Mouse (Mus musculus) cerebellum, adult 11-12 months (tissue): ENCODE measurements around the gene Il25.

Source experiments
- DNase-seq: peaks from one replicate; pipeline ENCODE4 v3.0.0; 2022

Il25 gene

DNA sequence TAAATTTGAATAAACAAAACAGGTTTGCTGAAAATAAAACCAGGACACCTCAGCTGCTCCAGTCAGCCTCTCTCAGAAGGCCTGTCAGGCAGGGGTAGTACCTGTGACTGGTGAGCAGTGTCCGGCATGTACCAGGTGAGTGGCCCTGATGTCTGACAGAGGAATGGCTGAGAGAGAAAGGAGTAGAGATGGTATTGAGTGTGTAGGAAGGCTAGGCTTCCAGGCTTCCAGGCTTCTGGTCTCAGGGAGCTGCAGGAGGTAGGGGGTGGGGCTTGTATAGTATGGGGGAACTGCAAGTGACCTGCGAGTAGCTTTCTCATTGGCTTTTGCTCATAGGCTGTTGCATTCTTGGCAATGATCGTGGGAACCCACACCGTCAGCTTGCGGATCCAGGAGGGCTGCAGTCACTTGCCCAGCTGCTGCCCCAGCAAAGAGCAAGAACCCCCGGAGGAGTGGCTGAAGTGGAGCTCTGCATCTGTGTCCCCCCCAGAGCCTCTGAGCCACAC, at the start of gene Il25:
Il25 (plus strand) TSS at position 51 of the 506 bp plus-strand sequence.
- no peak for DNase-seq

DNA sequence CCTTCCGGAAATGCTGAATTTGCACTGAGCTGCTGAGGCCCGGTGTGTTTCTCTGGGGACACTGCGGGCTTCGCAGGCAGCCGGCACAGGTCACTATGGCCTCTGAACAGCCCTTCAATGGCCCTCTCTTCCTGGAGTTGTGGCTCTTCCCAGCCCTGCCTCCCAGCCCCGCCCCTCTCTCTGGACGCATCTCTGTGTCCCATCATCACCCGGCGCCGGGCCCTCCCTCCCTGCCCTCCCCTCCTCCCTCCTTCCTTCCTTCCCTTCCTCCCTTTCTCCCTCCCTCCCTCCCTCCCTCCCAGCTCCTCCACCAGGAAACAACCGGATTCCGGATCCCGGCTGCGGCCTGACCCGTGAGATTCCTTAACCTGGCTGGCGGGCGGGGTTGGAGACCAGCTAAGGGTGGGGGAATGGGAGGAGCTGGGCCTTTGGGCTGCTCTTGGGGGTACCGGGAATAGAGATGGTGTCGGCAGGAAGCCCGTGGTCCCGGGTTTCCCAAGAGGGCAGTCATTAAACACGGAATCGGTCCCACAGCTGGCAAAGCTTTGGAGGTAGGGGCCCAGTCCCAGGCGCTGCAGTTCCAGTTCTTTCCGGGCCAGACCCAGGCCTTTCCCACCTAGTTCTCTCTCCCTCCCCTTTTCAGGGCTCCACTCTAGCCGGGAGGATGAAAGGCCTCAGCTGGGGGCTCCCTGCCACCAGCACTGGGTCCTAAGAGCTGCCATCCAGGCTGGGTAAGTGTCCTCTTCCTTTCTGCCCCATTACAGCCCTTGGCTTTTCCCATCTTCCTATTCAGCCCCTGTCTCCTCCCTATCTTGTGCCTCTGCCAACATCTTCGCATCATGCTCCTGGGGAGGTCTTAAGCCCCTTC, 49.1 kb upstream of the Il25 start, which contains the start of the genes Bcl2l2 and Gm20521:
Bcl2l2 (plus strand) TSS at position 224 of the 868 bp plus-strand sequence.
Gm20521 (plus strand) TSS at position 288 of the 868 bp plus-strand sequence.
- peak; percentile 85 for DNase-seq

DNA sequence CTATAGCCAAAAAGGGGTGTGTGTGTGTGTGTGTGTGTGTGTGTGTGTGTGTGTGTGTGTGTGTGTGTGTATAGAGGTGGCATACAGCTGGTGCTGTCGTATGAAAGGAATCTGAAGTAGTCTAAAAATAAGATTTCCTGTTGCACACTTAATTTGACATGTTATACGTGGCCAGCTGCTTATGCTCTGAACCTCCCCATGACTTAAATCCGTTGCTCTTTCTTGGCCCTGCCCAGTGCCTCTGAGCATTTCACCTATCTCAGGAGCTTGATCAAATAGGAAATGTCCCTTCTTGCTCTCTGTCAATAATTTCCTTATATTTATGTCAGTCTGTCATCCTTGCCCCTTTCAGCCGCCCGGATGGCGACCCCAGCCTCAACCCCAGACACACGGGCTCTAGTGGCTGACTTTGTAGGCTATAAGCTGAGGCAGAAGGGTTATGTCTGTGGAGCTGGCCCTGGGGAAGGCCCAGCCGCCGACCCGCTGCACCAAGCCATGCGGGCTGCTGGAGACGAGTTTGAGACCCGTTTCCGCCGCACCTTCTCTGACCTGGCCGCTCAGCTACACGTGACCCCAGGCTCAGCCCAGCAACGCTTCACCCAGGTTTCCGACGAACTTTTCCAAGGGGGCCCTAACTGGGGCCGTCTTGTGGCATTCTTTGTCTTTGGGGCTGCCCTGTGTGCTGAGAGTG, 48.3 kb upstream of the Il25 start:
- no peak for DNase-seq

DNA sequence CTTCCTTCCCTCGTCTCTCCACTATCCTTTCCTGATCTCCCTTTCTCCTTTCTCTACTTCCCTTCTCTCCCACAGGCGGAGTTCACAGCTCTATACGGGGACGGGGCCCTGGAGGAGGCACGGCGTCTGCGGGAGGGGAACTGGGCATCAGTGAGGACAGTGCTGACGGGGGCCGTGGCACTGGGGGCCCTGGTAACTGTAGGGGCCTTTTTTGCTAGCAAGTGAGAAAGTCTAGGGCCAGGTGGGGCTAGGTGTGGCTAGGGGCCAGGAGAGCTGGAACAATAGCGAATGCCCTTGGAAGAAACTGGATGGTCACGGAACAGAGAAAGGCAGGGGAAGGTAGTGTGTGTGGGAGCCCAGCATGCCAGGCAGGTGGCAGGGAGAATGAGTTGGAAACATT, 47.2 kb upstream of the Il25 start:
- DNase-seq: no peak

DNA sequence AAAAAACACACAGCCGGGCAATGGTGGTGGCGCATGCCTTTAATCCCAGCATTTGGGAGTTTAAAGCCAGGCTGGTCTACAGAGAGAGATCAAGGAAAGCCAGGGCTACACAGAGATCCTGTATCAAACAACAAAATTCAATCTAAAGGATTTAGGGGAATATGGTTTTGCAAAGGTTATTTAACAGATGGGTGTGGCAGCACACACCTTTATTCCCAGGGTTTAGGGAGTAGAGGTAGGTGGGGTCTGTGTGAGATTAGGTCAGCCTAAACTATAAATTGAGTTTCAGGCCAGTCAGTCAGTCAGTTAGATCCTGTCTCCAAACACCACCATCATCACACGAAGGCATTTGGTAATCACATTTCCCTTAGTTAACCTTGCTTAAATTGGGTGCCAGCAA, 40.3 kb upstream of the Il25 start, which contains the start of gene Pabpn1:
Pabpn1 (plus strand) TSS at position 301 of the 400 bp plus-strand sequence.
- DNase-seq: no peak

DNA sequence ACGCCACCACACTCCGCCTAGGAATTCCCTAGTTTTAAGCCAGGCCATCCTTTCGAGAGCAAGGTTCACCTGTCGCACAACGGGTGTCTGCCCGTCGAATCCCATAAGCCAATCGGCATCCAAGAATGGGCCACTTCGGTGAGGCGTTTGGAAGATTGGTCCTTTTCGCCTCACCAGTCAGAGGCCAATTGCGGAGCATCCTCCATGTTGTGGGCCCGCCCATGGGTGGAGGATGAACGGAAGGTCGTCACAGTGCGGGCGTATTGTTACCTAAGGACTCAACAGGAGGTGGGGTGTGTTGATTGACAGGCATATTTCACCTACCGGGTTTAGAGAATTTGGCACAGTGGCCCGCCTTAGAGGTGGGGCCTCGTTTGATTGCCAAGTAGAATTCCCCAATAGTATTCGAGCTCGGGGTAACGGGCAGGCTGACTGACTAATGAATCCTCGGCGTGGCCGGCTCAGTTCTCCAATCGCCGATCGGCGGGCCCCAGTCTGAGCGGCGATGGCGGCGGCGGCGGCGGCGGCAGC, 38.8 kb upstream of the Il25 start:
- DNase-seq: peak; percentile 100

DNA sequence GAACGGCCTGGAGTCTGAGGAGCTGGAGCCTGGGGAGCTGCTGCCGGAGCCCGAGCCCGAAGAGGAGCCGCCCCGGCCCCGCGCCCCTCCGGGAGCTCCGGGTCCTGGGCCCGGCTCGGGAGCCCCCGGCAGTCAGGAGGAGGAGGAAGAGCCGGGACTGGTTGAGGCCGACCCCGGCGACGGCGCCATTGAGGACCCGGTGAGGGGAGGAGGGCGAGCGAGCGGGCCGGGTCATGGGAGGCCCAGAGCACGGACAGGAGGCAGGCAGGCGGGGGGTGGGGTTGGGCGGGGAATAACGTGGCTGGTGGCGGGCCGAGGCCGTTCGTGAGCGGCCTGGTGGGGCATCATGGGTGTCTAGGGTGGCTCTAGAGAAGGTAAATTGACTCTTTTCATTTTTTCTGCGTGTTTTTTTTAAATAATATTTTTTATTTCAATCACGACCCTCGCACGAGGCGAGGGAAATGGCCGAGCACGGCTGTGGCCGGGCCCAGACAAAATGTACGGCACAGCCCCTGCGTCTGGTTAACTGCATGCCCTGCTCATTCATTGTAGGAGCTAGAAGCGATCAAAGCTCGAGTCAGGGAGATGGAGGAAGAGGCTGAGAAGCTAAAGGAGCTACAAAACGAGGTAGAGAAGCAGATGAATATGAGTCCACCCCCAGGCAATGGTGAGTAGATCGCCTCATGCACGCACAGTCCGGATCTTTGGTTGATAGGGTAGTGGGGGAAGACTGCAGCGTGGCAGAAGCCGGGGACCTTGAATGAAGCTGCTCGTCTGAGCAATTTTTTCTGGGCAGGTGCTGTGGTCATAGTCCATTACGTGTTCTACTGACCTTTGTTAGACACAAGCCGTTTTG, 38.0 kb upstream of the Il25 start:
- DNase-seq: no peak

DNA sequence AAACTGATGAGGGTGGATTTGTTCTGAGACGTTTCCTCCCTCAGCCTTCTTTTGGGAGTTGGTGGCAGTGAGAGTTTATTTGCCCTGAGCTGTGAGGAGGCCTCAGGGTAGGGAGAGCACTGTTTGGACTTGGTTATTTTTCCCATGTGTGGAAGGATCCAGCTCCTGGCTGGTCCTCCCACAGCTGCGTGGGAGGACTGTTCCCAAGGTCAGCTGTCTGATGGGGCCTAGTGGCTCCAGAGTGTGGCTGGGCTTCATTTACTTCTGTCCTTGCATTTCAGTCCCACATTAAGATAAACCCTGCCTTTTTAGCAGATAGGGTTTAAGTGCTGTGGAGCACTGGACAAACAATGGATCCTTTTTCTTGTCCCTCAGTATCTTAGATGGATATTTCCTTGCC, 35.0 kb upstream of the Il25 start:
- DNase-seq: no peak

DNA sequence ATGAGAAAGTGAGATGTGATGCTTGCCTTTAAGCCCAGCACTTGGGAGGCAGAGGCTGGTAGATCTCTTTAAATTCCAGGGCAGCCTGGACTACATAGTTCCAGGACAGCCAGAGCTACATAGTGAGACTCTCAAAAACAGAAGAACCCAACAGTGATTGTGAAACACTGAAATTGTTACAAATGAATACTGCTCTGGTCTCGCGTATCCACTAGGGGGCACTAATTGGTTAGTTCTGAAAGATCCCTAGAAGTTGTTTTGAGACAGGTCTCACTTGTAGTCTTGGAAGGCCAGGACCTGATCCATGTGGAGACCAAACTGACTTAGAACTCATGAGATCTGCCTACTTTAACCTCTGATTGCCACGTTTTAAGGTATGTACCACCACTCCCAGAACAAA, 32.1 kb upstream of the Il25 start:
- DNase-seq: peak; percentile 64

DNA sequence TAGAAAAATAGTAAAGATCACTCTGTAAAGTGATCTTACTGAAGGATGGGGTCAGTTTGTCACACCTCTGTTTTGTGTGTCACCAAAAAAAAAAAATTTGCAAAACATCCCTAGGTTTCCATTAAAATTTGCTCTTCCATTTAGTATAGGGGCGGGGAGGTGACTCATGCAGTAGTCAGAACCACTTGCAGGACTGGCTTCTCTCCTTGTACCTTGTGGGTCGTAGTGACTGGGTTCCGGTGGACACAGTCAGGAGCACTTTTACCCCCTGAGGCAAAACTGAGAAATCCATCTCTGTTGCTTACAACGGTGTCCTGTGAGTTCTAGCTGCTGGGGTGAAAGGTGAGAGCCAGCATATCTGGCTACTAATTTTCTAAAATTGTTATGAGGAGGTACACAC, 28.9 kb upstream of the Il25 start:
- DNase-seq: no peak

DNA sequence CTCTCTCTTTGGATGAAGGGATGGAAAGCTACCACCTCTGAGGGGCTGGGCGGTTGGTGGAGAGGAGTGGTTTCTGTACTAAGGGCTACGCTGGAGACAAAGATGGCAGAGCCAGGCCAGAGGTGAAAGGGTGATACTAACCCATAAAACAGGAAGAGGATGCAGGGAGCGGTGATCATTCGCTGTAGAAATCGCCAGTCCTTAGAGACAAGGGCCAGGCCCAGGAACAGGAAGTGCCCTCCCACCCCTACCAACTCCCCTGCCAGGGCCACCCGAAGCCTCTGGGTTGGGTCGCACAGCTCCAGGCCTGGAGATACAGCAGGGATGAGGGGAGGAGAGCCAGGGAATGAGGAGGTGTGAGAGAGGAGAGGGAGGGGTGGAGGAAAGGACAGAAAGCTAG, 23.8 kb upstream of the Il25 start:
- DNase-seq: no peak

DNA sequence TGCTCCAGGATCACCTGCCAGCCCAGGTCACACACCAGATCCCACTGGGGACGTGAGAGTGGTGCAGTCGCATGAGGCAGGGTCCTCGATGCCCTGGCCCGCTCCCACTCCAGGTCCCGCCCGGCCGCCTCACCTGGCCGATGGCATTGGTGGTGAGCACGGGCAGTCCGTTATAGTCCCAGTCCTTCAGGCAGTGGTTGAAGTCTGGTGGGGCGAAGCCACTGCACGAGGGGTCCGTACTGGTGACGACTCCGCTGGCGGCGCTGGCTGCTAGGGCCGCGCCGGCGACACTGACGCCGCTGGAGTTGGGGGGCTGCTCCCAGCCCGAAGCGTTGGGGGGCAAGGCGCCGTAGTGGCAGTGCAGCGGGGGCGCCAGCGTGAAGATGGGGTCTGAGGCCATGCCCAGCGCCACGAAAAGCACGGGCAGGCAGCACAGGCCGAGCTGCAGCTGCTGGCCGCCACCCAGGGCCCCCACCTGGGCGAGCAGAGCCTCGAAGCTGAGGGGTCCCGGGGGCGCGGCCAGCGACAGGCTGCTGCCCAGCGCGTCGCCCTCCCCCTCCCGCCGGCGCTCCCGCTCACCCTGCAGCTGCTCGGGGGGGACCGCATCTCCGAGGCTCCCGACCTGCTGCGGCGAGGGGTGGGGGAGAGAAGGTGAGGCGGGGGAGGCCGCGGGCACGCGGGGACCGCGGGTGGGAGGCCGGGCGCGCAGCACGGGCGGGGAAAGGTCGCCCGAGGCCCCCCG, 20.2 kb upstream of the Il25 start:
- DNase-seq: peak; percentile 59

DNA sequence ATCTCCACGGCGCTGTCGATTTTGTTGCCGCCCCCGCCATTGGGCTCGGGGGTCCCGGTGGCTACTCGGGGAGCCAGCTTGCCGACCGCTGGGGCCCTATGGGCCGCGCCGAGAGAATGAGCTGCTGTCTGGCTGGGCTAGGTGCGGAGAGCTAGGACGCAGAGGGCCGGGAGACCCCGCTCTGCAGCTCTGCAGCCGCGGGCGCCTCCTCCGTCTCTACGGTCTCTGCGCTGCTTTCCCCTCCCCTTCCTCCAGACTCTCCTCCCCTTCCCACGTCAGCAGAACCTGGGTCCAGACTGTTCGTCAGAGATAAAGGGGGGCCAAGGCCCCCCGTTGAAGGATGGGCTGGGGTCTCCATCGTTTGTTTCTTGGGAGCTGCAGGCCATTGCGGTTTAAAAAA, 19.6 kb upstream of the Il25 start, which contains the start of gene Slc22a17:
Slc22a17 (minus strand) TSS at position 247 of the 400 bp plus-strand sequence.
- peak; percentile 82 for DNase-seq

DNA sequence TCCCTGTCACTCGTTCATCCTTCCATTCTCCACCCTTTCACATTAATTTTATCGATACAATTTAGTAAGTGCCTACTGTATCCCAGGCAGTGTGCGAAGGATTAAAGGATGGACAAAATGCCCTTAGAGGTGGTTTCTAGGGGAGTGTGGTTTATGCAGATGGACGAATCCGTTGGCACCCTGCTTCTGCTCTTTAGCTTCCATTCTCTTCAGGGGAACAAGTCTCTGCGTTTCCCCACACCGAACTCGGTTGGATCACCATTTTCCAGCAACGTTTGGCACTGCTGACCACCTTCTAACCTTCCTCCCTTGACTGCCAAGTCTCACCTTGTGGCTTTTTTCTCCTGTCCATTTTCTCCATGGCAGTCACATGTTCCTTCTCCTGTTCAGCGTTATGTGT, 19.2 kb upstream of the Il25 start:
- DNase-seq: no peak

DNA sequence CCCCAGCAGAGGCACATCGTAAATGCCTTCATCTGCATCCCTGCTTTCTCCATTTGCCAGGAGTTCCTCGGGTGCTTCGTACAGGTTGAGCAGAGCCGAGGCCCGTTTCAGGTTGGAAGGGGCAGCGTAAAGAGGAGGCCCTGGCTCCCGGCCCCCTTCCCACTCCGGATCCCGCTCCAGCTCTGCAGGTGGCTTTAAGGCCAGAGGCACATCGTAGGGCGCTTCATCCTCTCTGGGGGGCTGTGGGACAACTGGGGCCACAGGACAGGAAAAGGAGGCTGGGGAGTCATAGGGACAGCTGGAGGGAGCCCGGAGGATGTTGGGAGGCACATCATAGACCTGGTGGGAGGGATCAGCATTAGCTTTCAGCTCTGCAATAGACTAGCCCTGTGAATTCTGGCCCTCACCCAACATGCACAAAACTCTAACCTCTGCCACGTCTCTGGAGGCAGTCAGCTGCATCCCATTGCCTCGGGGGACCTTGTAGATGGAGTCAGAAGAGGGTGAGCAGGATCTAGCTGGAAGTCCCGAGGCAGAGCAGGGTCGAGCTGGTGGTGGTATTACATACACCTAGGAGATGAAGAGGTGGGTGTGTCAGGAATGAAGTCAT, 12.3 kb upstream of the Il25 start:
- DNase-seq: no peak

DNA sequence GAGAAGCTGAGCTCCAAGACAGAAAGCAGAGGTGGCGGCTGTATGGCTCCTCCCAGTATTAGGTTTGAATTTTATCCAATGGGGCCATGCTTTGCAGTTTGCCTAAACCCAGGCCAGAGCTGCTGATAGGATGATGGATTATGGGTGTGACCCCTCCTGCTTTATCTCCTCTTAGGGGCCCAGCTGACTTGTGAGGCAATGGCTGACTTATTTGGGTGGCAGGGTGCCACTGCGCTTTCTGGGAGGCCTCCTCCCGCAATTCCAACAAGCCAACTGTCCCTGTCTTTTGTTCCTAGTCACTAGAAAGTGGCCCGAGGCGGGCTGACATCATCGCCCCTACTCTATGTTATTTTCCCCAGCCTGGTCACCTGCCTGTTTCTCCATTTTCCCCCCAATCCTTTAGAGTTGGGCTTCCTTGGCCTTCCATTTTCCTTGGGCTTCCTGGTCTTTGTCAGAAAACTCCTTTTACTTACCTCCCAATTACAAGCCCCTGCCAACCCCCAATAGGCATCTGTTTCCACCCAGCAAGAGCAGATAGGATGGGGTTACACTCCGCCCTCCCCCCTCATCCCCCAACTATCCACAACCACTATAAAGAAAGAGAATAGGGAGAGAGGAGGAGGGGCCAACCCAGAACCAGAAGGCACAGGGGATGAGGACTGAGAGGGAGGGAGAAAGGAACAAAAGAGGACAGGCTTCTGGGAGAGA, 7.7 kb upstream of the Il25 start:
- DNase-seq: no peak

DNA sequence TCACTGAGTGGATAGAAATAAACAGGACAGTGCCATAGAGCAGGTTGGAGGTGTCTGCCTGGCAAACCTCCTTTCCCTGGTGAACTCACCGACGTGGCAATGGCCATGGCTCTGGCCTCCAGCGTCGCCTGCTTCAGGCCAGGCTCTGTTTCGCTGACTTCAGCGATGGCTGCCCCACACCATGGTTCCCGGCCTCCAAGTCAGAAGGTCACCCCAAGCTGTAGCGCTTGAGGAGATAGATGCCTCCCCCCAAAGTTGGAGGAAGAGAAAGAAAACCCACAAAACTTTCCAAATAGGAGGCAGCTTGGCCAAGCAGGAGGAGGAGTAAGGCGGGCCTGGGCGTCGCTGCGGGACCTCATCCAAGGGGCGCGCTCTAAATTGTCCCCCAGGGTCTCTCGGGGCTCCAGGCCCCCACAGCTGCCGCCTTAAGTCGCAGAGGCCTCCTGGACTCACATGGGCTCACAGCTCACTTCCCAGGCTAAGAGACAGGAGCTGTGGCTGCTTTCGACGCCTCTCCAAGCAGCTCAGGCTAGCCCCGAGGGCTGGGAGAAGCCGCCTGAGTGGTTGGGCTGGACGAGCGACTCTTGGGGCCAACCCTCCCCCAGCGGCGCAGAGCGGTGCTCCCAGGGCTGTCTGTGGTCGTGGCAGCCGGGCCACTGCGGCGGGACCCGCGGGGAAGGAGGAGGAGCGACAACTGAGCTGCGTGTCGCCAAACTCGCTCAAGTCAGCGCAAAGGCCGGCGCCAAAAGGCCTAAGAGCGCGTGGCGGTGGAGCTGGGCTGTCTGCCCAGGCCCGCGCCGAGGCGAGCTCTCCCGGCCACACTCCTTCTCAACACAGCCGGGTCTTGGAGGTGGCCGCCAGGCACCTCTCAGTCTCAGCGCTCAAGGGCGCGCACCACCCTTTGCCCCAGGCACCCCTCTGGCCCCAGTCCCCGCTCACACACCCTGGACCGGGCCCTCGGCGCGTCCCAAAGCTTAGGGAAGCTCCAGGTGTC, 6.8 kb upstream of the Il25 start, which contains the start of gene Efs:
Efs (minus strand) TSS at position 778 of the 994 bp plus-strand sequence.
- DNase-seq: peak; percentile 46

DNA sequence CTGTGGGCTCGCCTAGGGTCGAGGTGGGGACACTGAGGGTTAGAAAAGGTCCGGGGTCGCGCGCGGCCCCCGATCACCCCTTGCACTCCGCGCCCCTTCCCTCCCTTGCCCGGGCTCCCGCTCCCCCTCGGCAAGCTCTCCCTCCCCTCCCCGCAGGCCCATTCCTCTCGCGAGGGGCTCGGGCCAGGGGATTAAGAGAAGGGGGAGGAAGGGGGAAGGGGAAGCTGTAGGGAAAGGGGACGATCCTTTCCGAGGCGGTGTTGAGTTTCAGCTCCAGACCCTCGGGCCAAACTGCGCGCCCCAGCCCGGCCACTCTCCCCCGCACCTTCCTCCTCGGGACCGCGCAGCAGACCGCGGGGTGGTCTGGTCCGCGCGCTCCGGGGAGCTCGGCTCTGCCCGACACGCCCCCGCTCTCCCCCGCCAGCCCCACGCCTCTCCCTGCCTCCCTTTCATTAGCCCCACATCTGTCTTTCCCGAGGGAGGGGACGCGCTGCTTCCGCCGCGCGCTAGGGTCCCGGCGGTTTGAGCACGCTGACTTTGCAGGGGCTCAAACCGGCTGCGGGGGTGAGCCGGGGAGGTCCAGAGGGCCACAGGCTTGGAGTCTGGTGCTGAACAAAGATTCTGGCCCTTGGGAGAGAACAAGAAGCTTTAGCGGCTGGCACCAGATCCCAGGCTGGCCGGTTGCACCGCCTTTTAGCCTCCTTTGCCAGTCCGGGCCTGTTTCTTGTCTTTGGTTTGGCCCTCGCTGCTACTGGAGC, 5.9 kb upstream of the Il25 start:
- no peak for DNase-seq
